Mouse (Mus musculus) cortical plate, adult 2 months (tissue): ENCODE data around the gene Chn2.

Experiments
- CTCF ChIP-seq: fragments of 200-500 bp; IDR thresholded peaks from 2 replicates; pipeline ENCODE4 v1.5.1; 2011; ENCODE audit warnings: mild to moderate bottlenecking, control low read depth, low read length; ENCODE audit not compliant: insufficient read depth; ENCODE audit errors: extremely low read depth
- POLR2A ChIP-seq: fragments of 200-500 bp; IDR thresholded peaks from 2 replicates; pipeline ENCODE4 v1.6.1; 2011; ENCODE audit warnings: mild to moderate bottlenecking, low read length, control low read depth; ENCODE audit not compliant: insufficient read depth; ENCODE audit errors: extremely low read depth

GRCm38 (mm10) chr6:54119885-54120666, 80.7 kb downstream of the Chn2 start:
- TF ChIP-seq CTCF (no peak), POLR2A (no peak)
